Mouse (Mus musculus) ES-E14 (cell line): Measurements from ENCODE around the gene Htr2b. TPM values are rescaled to one million over a fixed set of nuclear protein-coding genes. Genes with fewer than 3 reads are reported as not detected.

Experiments
- DNase-seq: peaks from one replicate; pipeline ENCODE4 v3.0.0-alpha.2; 2013; ENCODE audit warnings: low read depth, low spot score
- H3K27ac ChIP-seq: 2 replicates; pipeline ENCODE4 v1.5.1; 2012; ENCODE audit warnings: low read depth, mild to moderate bottlenecking, low read length, moderate library complexity, mixed read lengths; ENCODE audit not compliant: poor library complexity, insufficient read depth, severe bottlenecking
- H3K36me3 ChIP-seq: 2 replicates; pipeline ENCODE4 v1.6.1; 2012; ENCODE audit warnings: mild to moderate bottlenecking, low read length, moderate library complexity, mixed read lengths; ENCODE audit not compliant: control insufficient read depth, poor library complexity, insufficient read depth, severe bottlenecking
- H3K4me1 ChIP-seq, 2 experiments: fragments of 150-350 bp in 1 of 2; sonication (generic) in 1 of 2; 2 replicates each; pipeline ENCODE4 v1.6.1; 2012; ENCODE audit warnings: low read length in 2 of 2, mild to moderate bottlenecking in 1 of 2, mixed read lengths in 1 of 2; ENCODE audit not compliant: control insufficient read depth in 2 of 2, insufficient read depth in 2 of 2, poor library complexity in 1 of 2
- H3K4me3 ChIP-seq, 2 experiments: fragments of 150-350 bp in 1 of 2; sonication (generic) in 1 of 2; 2 replicates each; pipeline ENCODE4 v1.5.1; 2012; ENCODE audit warnings: low read length in 2 of 2, low read depth in 1 of 2, mild to moderate bottlenecking in 1 of 2, mixed read lengths in 1 of 2; ENCODE audit not compliant: insufficient read depth in 1 of 2, poor library complexity in 1 of 2, severe bottlenecking in 1 of 2
- H3K9ac ChIP-seq: 2 replicates; pipeline ENCODE4 v1.6.1; 2012; ENCODE audit warnings: low read depth, mild to moderate bottlenecking, low read length, mixed read lengths; ENCODE audit not compliant: poor library complexity, insufficient read depth, severe bottlenecking
- H3K9me3 ChIP-seq: fragments of 150-350 bp; sonication (generic); 2 replicates; pipeline ENCODE4 v1.6.1; 2012; ENCODE audit warnings: low read depth, mild to moderate bottlenecking, low read length; ENCODE audit not compliant: control insufficient read depth, insufficient read depth
- CHD2 ChIP-seq: IDR thresholded peaks from 2 replicates; pipeline ENCODE4 v1.6.1; 2014; ENCODE audit warnings: mild to moderate bottlenecking, low read depth, low read length, inconsistent platforms
- HCFC1 ChIP-seq: IDR thresholded peaks from 2 replicates; pipeline ENCODE4 v1.6.1; 2012; ENCODE audit warnings: low read length, inconsistent platforms, borderline replicate concordance; ENCODE audit not compliant: insufficient read depth
- MAFK ChIP-seq: IDR thresholded peaks from 2 replicates; pipeline ENCODE4 v1.6.1; 2014; ENCODE audit warnings: mild to moderate bottlenecking, low read depth, low read length, inconsistent platforms; ENCODE audit not compliant: insufficient read depth
- ZC3H11A ChIP-seq: IDR thresholded peaks from 2 replicates; pipeline ENCODE4 v1.6.1; 2012; ENCODE audit warnings: low read depth, mild to moderate bottlenecking, inconsistent platforms, low read length, borderline replicate concordance
- ZNF384 ChIP-seq: IDR thresholded peaks from 2 replicates; pipeline ENCODE4 v1.6.1; 2012; ENCODE audit warnings: low read depth, low read length, inconsistent platforms
- in situ Hi-C, 2 experiments: fragments of 600-800 bp; cut with MboI; formaldehyde crosslinking; loops; one replicate each; pipeline ENCODE4 v1.15.1; 2025; ENCODE audit warnings: low sequenced_read_pairs in 2 of 2, inconsistent platforms in 1 of 2; ENCODE audit not compliant: unreplicated experiment in 2 of 2
- total RNA-seq: library from RNA; depleted of rRNA; stranded (reverse); fragments of 300-350 nt; gene quantifications from 2 replicates; pipeline ENCODE4 v1.2.3, GENCODE M21; 2012

Gene Htr2b
- total RNA-seq, 1 experiment = 0.13 TPM

DNA sequence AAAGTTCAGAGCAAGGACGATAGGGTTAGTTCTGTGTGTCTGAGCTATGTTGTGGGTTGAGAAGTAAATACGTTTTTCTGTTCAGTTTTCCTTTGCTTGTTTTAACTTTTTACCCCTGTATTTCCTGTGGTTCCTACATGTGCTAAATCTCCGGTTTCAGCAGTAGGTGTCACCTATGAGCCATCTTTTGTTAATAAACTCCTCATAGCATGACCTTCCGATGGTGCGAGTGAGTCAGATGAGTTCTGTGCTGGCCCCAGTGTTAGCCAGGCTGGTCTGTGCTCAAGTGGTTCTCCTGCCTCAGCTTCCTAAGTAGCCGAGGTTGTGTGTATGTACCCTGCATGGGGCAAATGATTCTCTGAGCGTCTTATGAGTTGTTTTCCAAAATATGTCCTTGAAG, 17.4 kb downstream of the Htr2b start:
- no peak overlapping the region for H3K4me3 ChIP-seq
- no peaks in the 10 kb centered on the region for H3K4me1 ChIP-seq
- H3K9me3 ChIP-seq = no peaks in the 10 kb centered on the region
- TF ChIP-seq HCFC1 (no peak), CHD2 (no peak), MAFK (no peak), ZC3H11A (no peak), ZNF384 (no peak)
- no peak for DNase-seq
- H3K27ac ChIP-seq = no peak overlapping the region
- H3K36me3 ChIP-seq = peaks cover 22% of the 10 kb centered on the region
- H3K9ac ChIP-seq = no peak overlapping the region
- in situ Hi-C loops = no loop called here

DNA sequence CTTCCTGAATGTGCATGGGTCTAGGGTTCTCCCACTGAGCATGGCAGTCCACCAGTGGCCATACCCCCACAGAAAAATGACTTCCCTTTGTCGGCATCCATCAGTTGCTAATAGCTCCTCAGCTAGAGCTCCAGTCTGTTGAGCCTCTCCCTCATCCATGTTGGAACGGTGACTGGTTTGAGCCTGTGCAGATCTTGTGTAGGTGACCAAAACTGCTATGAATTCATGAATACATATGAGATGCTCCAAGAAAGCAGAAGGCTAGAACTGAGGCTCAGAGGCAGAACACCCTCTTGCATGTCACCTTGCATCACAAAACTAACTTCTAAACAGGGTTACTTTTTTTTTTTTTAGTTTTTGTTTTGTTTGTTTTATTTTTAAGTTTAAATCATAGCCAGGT, 35.2 kb downstream of the Htr2b start:
- H3K27ac ChIP-seq = no peak overlapping the region
- TF ChIP-seq ZNF384 = no peak
- no peak for TF ChIP-seq ZC3H11A
- no peak for TF ChIP-seq CHD2
- TF ChIP-seq MAFK = no peak
- no peak for TF ChIP-seq HCFC1
- H3K36me3 ChIP-seq = peaks cover 27% of the 10 kb centered on the region
- H3K9ac ChIP-seq = no peak overlapping the region
- H3K4me1 ChIP-seq = peaks cover 0 to 2% of the 10 kb centered on the region in 2 experiments; a peak in 1 of 4 replicates
- H3K9me3 ChIP-seq = no peaks in the 10 kb centered on the region
- H3K4me3 ChIP-seq = no peak overlapping the region
- DNase-seq = no peak
- in situ Hi-C loops = no loop called here

DNA sequence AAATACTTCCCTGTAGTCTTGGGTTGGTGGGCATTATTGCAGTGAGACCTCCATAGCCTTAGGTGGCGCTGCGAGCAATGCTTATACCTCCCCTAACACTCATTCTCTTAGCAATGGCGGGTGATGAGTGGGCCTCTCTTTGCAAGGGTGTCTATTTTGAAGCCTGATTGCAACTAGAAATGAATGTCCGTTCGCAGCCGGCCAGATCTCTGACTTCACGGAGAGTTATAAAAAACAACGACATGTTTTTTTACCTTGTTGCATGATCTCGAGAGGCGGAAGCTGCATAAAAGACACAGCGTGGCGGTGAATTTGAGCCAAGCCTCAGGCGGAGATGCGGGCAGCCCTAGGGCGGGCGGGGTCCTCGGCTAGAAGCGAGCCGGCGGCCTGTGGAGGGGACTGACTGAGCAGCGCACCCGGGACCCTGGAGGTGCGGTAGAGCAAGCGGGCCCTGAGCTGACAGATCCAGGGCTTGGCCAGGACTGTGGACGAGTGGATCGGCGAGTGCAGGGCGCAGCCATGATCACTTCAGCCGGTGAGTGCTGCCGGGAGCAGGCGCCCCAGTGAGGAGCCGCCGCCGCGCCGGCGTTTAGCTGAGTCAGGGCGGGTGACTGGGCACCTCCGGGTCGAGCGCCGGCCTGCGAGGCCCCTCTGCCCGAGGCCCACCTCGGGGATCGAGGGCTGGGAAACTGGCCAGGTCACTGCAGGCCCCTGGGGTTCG, 47.3 kb downstream of the Htr2b start, which contains the start of gene Psmd1:
Psmd1 (plus strand) TSS at position 117 of the 721 bp plus-strand sequence.
- peak within 1 kb of the TSS; percentile 72 for H3K27ac ChIP-seq
- peak within 1 kb of the TSS; percentile 78 to 95 for H3K4me3 ChIP-seq
- DNase-seq = peak; percentile 96
- peak within 1 kb of the TSS; percentile 98 for H3K9ac ChIP-seq
- H3K9me3 ChIP-seq = no peaks in the 10 kb centered on the region
- H3K4me1 ChIP-seq = peaks cover 3 to 13% of the 10 kb centered on the region in 2 experiments
- no peaks in the 10 kb centered on the region for H3K36me3 ChIP-seq
- TF ChIP-seq MAFK (peak; percentile 79; the same call in 1 of the 2 replicates), CHD2 (no peak), ZNF384 (no peak), HCFC1 (peak; percentile 75)
- in situ Hi-C loops = no loop called here

DNA sequence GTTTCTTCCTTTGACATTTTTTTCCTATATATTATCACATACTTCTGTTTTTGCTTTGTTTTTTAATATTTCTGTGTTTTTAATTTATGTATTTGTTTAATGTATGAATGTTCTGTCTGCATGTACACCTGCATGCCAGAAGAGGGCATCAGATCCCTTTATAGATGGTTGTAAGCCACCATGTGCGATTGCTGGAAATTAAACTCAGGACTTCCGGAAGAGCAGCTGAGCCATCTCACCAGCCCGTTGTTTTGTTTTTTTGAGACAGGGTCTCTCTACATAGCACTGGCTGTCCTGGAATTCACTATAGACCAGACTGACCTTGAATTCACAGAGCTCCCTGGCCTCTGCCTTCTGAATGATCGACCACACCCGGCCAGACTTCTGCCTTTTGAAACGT, 49.2 kb downstream of the Htr2b start:
- TF ChIP-seq ZNF384 = no peak
- TF ChIP-seq ZC3H11A = no peak
- TF ChIP-seq HCFC1 = no peak
- TF ChIP-seq CHD2 = no peak
- TF ChIP-seq MAFK = no peak
- H3K4me1 ChIP-seq = peaks cover 3 to 16% of the 10 kb centered on the region in 2 experiments
- peak overlapping the region; percentile 44; the same call in 1 of the 2 replicates for H3K27ac ChIP-seq
- H3K9me3 ChIP-seq = no peaks in the 10 kb centered on the region
- DNase-seq = no peak
- no peaks in the 10 kb centered on the region for H3K36me3 ChIP-seq
- peak overlapping the region; percentile 29; the same call in 1 of the 2 replicates for H3K9ac ChIP-seq
- in situ Hi-C loops = no loop called here
- H3K4me3 ChIP-seq = peak overlapping the region in 1 of 2 experiments; percentile 7; a peak in 1 of 4 replicates
